Mouse (Mus musculus): ENCODE data around the gene Ncam2. TPM values are rescaled to one million over a fixed set of nuclear protein-coding genes. Genes with fewer than 3 reads are reported as not detected.

The Ncam2 gene
- polyA plus RNA-seq (2012; rRNA removed): 0.03 TPM in 1 of 2 replicates, not detected in the other

DNA sequence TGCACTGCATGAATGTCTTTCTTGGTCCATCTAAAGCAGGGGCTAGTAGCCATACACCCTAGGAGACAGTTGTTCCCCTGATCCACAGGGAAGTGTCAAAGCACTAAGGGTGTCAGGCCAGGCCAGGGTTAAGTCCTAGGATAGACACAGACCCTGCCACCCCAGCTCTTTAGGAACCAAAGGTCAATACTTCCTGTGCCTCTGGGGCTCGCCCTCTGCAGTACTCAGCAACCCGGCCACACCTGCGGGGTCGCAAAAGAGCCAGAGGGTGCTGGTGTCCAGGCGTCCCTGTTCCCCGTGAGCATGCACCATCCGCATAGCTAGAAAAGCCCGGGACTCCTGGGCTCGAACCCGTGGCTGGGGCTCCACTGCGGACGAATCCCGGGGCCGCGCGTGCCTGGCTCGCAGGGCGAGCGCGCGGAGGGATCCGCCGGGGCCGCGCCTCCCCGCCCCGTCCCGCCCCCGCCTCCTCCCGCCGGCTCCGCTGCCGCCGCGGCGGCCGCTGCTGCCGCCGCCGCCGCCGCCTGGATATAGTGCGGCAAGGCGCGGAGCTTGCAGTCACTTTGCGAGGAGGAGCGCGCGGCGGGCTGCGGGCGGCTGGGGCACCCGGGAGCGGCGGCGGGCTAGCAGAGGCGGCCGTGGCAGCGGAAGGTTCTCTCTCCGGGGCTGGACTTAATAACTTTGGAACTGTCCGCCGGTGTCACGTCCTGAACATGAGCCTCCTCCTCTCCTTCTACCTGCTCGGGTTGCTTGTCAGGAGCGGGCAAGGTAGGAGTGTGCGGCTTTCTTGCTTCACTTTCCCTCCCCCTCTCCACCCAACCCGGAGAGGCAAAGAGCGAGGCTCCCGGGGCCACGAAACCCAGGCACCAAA, at the start of gene Ncam2:
Ncam2 (plus strand) TSS at position 497 of the 871 bp plus-strand sequence.

